Mouse (Mus musculus) frontal cortex, postnatal 14 days (tissue): Measurements from ENCODE around the gene Olfr12.

ENCODE experiments used
- DNase-seq, 2 experiments: peaks; one replicate each; pipeline ENCODE4 v3.0.0; 2022; ENCODE audit warnings: low spot score in 2 of 2

Gene Olfr12

GRCm38 (mm10) chr1:92617488-92617887 is at the start of gene Olfr12:
TSS of gene Olfr12 (plus strand) at chr1:92617788.
- no peak for DNase-seq

GRCm38 (mm10) chr1:92571022-92571421 is 46.6 kb upstream of the Olfr12 start, which contains the start of gene Olfr1413:
TSS of gene Olfr1413 (plus strand) at chr1:92571322.
- DNase-seq, result no peak

DNA sequence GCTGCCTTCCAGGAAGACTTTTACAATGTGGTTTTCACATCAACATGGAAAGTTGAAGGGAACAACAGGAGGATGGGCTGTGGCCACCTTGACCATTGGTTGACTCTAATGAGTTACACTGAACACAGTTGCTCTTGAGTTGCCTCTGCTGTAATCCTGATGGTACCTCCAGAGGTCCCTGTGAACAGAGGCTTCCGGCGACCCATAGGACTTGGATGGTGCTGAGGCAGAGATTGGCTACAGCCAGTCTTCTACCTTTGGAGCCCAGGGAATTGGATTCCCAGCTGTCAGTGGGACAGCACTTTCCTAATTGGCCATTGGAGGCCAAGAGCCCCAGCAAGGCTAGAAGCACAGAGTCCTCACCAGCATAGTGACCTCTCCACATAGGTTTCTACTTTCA is 32.1 kb upstream of the Olfr12 start, which contains the start of gene Olfr1412:
TSS of gene Olfr1412 (plus strand) at position 301 of the 400 bp plus-strand sequence.
- DNase-seq, result no peak

GRCm38 (mm10) chr1:92594111-92594510 is 23.5 kb upstream of the Olfr12 start, which contains the start of gene Olfr1411:
TSS of gene Olfr1411 (plus strand) at chr1:92594411.
- DNase-seq, result no peak

DNA sequence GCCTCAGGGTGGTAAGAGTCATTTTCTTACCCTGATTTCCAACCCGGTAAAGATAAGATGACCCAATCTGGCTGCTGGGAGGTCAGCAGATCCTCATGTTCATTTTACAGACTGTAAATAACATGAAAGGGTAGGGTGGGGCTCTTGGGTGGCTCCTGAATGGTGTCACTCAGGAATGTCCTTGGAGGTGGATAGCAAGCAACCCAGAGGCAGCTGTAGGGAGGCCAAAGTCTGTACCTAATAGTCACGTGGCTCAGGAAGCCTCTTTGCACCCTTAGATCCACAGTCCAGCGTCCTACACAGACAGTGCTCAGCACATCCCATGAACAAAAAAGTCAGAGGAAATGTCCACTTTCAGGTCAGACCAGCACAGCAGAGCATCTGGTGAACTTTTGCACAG is 21.6 kb upstream of the Olfr12 start:
- no peak for DNase-seq

DNA sequence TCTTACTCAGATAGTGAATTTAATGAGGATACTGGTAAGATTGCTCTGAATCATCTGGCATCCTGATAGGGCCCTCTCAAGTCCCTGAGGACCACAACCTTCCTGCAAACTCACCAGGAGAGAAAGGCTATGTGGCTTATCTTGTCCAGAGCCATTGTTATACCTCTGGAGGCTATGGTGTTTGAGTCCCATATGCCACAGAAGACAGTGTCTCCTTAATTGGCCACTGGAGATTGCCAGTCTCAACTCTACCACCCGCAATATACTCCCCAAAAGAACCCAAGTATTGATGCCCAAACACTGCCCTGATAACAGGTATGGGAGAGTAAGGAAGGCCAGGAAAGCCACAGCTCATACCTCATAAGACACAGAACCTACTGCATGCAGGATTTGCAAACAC is 12.1 kb upstream of the Olfr12 start, which contains the start of gene Olfr1410:
TSS of gene Olfr1410 (plus strand) at position 301 of the 400 bp plus-strand sequence.
- DNase-seq, result no peak

DNA sequence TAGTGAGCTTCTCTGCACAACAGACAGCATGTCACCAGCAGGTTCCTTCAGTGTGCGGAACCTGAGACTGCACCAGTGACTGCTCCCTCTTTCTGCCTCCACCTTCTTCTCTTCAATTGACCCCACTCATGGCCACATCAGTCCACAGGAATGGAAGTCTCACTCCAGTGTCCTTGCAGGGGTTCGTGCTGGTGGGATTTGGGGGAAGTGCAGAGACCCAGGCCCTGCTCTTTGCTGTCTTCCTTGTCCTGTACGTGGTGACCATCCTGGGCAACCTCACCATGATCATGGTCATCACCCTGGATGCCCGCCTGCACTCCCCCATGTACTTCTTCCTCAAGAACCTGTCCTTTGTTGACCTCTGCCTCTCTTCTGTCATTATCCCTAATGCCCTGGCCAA is 9.9 kb upstream of the Olfr12 start:
- DNase-seq, result no peak

DNA sequence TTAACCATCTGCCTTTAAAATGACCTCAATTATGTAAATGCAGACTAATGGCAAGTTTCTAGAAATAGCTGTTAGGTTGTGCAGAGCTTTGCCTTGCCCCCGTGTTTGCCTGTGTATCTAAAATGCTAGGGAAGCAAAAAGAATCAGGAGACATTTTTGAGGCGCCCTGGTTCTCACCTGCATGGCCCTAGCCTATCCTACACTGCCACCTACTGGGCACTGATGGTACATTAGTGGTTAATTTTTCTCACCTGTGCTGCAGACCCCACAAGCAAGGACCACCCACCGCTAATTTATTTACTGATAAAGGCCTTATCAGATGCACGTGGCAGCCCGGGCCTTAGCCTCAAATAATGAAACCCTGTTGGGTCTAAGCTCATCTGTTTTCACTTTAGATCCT is 6.6 kb upstream of the Olfr12 start:
- peak; percentile 9 to 42 for DNase-seq

DNA sequence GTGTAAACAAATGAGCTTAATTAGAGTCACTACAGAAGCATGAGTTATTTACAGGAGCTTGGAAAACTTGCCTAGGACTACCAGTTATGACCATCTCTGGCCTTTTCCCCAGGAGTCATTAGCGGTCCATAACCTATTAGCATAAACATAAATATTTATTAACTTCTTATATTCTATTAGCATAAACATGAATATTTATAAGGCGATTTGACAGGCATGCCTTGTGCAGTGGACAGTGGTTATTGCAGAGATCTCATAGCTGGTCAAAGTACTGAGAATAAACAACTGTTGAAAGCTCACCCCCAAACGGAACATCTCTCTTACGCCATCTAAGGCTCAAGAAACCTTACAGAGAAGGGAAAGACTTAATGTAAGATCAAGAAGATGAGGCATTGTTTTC is 4.4 kb upstream of the Olfr12 start:
- no peak for DNase-seq

DNA sequence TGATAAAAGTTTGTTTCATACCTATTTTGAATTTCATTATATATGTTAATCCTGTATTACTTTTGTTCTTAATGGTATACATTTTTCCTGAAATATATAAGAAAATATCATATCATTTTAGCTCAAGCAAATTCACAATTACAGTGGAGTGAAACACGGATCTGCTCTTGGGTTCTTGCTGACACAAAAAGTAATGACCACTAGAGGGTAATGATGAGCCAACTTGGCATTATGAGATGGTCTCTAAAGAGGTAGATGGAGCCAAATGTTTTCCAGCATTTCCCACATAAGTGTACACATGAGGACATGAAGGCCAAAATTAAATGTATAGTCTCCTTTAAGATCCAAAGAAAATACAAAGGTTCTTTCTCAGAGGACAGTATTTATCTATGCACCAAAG is 3.1 kb upstream of the Olfr12 start:
- no peak for DNase-seq

GRCm38 (mm10) chr1:92616046-92616445 is 1.5 kb upstream of the Olfr12 start:
- no peak for DNase-seq

DNA sequence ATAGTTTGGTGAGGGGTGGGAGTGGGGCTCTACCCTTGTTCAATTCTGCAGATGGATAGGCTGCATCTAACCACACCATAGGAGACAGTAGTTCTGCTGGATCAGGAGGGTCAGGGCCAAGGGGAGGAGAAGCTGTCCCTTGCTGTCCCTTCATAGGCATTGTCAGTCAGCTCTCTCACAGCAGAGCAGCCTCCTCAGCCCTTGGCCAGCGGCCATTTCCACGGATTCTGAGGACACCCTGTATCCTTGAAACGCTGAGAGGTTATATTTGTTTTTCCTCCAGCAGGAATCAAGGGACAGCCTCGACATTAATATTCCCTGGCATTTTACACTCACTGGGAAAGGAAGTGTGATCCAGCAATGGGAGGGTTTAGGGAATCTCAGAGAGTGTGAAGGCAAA is 772 bp downstream of the Olfr12 start:
- no peak for DNase-seq

- DNase-seq, result no peak
Measured at GRCm38 (mm10) chr1:92628227-92628626, 10.6 kb downstream of the Olfr12 start.

- DNase-seq, result no peak
Measured at GRCm38 (mm10) chr1:92632196-92632595, 14.6 kb downstream of the Olfr12 start.

- no peak for DNase-seq
Measured at GRCm38 (mm10) chr1:92632948-92633347, 15.4 kb downstream of the Olfr12 start.

- DNase-seq, result no peak
Measured at GRCm38 (mm10) chr1:92633726-92634125, 16.1 kb downstream of the Olfr12 start.

DNA sequence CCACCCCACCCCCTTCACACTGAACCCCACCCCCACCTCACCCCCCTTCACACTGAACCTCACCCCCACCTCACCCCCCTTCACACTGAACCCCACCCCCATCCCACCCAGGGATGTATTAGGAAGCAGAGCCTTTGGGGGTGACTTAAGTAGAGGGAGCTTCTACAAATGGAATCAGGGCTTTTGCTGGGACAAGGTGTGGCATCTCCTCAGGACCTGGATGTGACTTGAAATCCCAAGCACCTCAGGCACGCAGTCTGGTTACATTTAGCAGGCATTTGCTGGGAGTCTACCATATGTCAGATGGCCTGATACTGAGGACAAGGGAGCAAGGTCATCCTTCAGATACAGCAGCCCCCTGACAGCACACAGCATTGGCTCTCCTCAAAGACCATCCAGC is 17.0 kb downstream of the Olfr12 start:
- DNase-seq, result no peak

DNA sequence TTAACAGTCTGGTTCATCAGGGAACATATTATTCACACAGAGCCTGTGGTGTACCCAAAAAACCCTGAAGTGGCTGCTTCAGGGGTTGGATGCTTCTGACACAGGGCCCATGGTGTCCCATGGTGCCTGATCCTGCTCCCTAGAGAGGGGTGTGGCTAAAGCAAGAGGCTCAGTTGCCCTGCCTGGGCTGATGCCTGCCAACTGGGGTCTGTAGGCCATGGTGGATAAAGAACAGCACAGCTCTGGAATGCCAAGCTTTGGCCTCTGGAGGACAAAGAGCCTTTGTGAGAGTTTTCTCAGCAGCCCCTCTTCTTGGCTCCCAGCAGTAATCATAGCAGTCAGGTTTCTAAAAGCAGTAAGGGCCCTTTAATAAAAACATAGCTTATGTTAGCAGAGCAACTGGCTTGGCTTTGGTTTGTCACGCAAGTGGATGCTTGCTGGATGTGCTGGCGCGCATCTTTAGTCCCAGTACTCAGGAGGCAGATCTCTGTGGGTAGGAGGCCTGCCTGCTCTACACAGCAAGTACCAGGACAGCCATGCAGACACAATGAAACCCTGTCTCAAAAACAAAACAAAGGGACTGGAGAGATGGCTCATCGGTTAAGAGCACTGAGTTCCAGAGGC is 17.5 kb downstream of the Olfr12 start:
- no peak for DNase-seq

DNA sequence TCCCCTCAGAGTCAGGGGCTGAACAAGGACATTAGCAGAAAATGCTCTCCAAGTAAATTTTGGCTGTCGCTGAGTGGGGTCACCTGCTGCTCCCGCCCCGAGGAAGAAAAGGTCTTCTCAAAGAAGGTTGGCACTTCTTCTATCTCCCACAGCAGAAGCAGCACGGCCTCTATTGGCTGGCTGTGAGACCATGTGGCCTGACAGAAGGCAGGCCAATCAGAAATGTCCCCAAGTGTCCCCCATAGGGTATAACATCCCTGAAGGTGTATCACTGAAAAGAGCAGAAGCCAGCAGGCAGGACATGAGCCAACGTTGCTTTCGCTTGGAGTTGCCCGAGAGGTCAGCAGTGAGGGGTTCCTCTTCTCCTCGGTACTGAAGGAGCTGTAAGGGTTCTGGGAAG is 18.4 kb downstream of the Olfr12 start:
- no peak for DNase-seq

- no peak for DNase-seq
Measured at GRCm38 (mm10) chr1:92636676-92637075, 19.1 kb downstream of the Olfr12 start.

- no peak for DNase-seq
Measured at GRCm38 (mm10) chr1:92637501-92638172, 20.0 kb downstream of the Olfr12 start.

GRCm38 (mm10) chr1:92638181-92638580 is 20.6 kb downstream of the Olfr12 start:
- DNase-seq, result peak in 1 of 2 experiments; percentile 53

- DNase-seq, result no peak
Measured at GRCm38 (mm10) chr1:92638736-92639135, 21.1 kb downstream of the Olfr12 start.
